17 mouse cellular contexts compared by ENCODE assay signal in genomic region chr2:92975031-92975790, GRCm38 (mm10).
DNase-seq lines count a peak whose midpoint lies in the region; ATAC-seq and TF ChIP-seq lines count a peak whose summit lies in the region.
"Had no signal": no experiment of that assay in that cellular context is flagged by ENCODE, and none has a peak within 500 bp of the region (broad histone marks: within the 10 kb centered on the region; RNA-seq: fewer than 3 reads in every experiment).

No protein-coding gene starts in this region.

- H3K27ac ChIP-seq in midbrain, embryonic 10.5 days (replicated peaks) = peak overlapping the region; percentile 57; the same call in 1 of the 2 replicates
- H3K27ac ChIP-seq in midbrain, postnatal 0 days (ENCODE audit: low read depth, low read length) = no peak overlapping the region
- peak overlapping the region; percentile 47 for H3K27ac ChIP-seq in lung, embryonic 16.5 days (ENCODE audit: low read length)
- H3K27ac ChIP-seq: forebrain, embryonic 12.5 days; heart, embryonic 10.5 days; hindbrain, embryonic 13.5 days; neural tube, embryonic 13.5 days had no signal

- no peak overlapping the region for H3K4me2 ChIP-seq in midbrain, postnatal 0 days (ENCODE audit: low read depth, low read length, poor library complexity, severe bottlenecking)
- no peak overlapping the region for H3K4me2 ChIP-seq in lung, embryonic 16.5 days (ENCODE audit: low read depth, low read length)
- H3K4me2 ChIP-seq: forebrain, embryonic 12.5 days; hindbrain, embryonic 13.5 days; neural tube, embryonic 13.5 days had no signal

- peak; percentile 54 to 59 for DNase-seq in adrenal gland, postnatal 36 days
- DNase-seq in adrenal gland, postnatal 14 days = no peak
- DNase-seq in midbrain, embryonic 10.5 days (ENCODE audit: low spot score) = no peak
- DNase-seq in midbrain, postnatal 0 days (ENCODE audit: low spot score) = no peak
- no peak for DNase-seq in kidney, adult 18-20 months
- no peak for DNase-seq in yolk sac, embryonic 10.5 days (ENCODE audit: low spot score)
- DNase-seq: cerebellum, adult 8-10 months; heart, postnatal 10 days; kidney, adult 11 months; kidney, postnatal 25 days; layer of hippocampus, adult 9-11 months; thymus, postnatal 25 days had no signal

- no peaks in the 10 kb centered on the region for H3K27me3 ChIP-seq in midbrain, embryonic 10.5 days (ENCODE audit: low read depth, poor library complexity, severe bottlenecking)
- no peaks in the 10 kb centered on the region for H3K27me3 ChIP-seq in midbrain, postnatal 0 days (ENCODE audit: insufficient read depth, low read length)
- no peaks in the 10 kb centered on the region for H3K27me3 ChIP-seq in lung, embryonic 16.5 days (ENCODE audit: control insufficient read depth, insufficient read depth, low read depth, low read length)
- H3K27me3 ChIP-seq: forebrain, embryonic 12.5 days; hindbrain, embryonic 13.5 days; neural tube, embryonic 13.5 days had no signal

- H3K4me1 ChIP-seq in midbrain, embryonic 10.5 days = peaks cover 8% of the 10 kb centered on the region
- H3K4me1 ChIP-seq in midbrain, postnatal 0 days (ENCODE audit: insufficient read depth, low read length) = no peaks in the 10 kb centered on the region
- no peaks in the 10 kb centered on the region; the same call in 1 of the 2 replicates for H3K4me1 ChIP-seq in lung, embryonic 16.5 days (replicated peaks; ENCODE audit: control insufficient read depth, insufficient read depth, low read length)
- H3K4me1 ChIP-seq: forebrain, embryonic 12.5 days; heart, embryonic 10.5 days; hindbrain, embryonic 13.5 days; neural tube, embryonic 13.5 days had no signal

- no peak for ATAC-seq in midbrain, postnatal 0 days (ENCODE audit: low FRiP score)
- ATAC-seq in lung, embryonic 16.5 days (ENCODE audit: low read depth) = peak; percentile 74

- no peak for TF ChIP-seq CTCF in midbrain, postnatal 0 days (IDR thresholded peaks at IDR 0.05)

- peaks cover 67% of the 10 kb centered on the region for H3K36me3 ChIP-seq in midbrain, embryonic 10.5 days
- peaks cover 63% of the 10 kb centered on the region for H3K36me3 ChIP-seq in midbrain, postnatal 0 days (ENCODE audit: insufficient read depth, low read length)
- H3K36me3 ChIP-seq in lung, embryonic 16.5 days (ENCODE audit: control insufficient read depth, insufficient read depth, low read length) = peaks cover 56% of the 10 kb centered on the region

- 75% methylated on average over 14 of the region's 14 CpGs for WGBS in midbrain, embryonic 10.5 days
- 72% methylated on average over 14 of the region's 14 CpGs for WGBS in midbrain, postnatal 0 days
- WGBS in lung, embryonic 16.5 days = 68% methylated on average over 14 of the region's 14 CpGs

- H3K4me3 ChIP-seq in midbrain, embryonic 10.5 days = no peak overlapping the region
- no peak overlapping the region for H3K4me3 ChIP-seq in midbrain, postnatal 0 days (ENCODE audit: low read depth, low read length)
- H3K4me3 ChIP-seq in lung, embryonic 16.5 days (ENCODE audit: low read length) = no peak overlapping the region
- H3K4me3 ChIP-seq: forebrain, embryonic 12.5 days; heart, embryonic 10.5 days; hindbrain, embryonic 13.5 days; neural tube, embryonic 13.5 days had no signal

- H3K9me3 ChIP-seq in midbrain, embryonic 10.5 days (replicated peaks) = no peaks in the 10 kb centered on the region
- no peaks in the 10 kb centered on the region for H3K9me3 ChIP-seq in midbrain, postnatal 0 days (ENCODE audit: low read length)
- no peaks in the 10 kb centered on the region for H3K9me3 ChIP-seq in lung, embryonic 16.5 days (ENCODE audit: control insufficient read depth, low read length)
- H3K9me3 ChIP-seq: forebrain, embryonic 12.5 days; heart, embryonic 10.5 days; hindbrain, embryonic 13.5 days; neural tube, embryonic 13.5 days had no signal

- no peak overlapping the region for H3K9ac ChIP-seq in midbrain, postnatal 0 days (replicated peaks; ENCODE audit: low read length, poor library complexity, severe bottlenecking)
- H3K9ac ChIP-seq in lung, embryonic 16.5 days (ENCODE audit: low read length) = no peak overlapping the region
- H3K9ac ChIP-seq: forebrain, embryonic 12.5 days; hindbrain, embryonic 13.5 days; neural tube, embryonic 13.5 days had no signal

Comparison
In these comparisons a context has a peak if more than half of its experiments do, and no peak if none do; other contexts are left out.
1. DNase-seq: peak in adrenal gland, postnatal 36 days (2 of 2); none in adrenal gland, postnatal 14 days (single experiment), midbrain, embryonic 10.5 days (single experiment), midbrain, postnatal 0 days (single experiment), kidney, adult 18-20 months (single experiment) and yolk sac, embryonic 10.5 days (single experiment).